Mouse (Mus musculus) cerebellum, postnatal 36 days (tissue): ENCODE results near the gene Lgals12.

Source experiments
- DNase-seq, 2 experiments: peaks; one replicate each; pipeline ENCODE4 v3.0.0; 2021 to 2022; ENCODE audit warnings: mixed read lengths in 2 of 2

The Lgals12 gene

GRCm38 (mm10) chr19:7606801-7607689 lies at the start of gene Lgals12:
Gene Lgals12, minus strand, starts transcription at chr19:7607193.
- peak; percentile 8 to 12 for DNase-seq

GRCm38 (mm10) chr19:7648913-7649666 lies 42.1 kb upstream of the Lgals12 start:
- no peak for DNase-seq

GRCm38 (mm10) chr19:7633786-7634185 lies 26.8 kb upstream of the Lgals12 start:
- DNase-seq, result no peak

- DNase-seq, result no peak
Measured at GRCm38 (mm10) chr19:7633021-7633420, 26.0 kb upstream of the Lgals12 start.

GRCm38 (mm10) chr19:7617696-7618095 lies 10.7 kb upstream of the Lgals12 start:
- DNase-seq, result peak; percentile 58 to 64

GRCm38 (mm10) chr19:7617085-7617484 lies 10.1 kb upstream of the Lgals12 start:
- DNase-seq, result no peak

GRCm38 (mm10) chr19:7616231-7616930 lies 9.4 kb upstream of the Lgals12 start:
- no peak for DNase-seq

GRCm38 (mm10) chr19:7613151-7613550 lies 6.2 kb upstream of the Lgals12 start:
- DNase-seq, result no peak

- no peak for DNase-seq
Measured at GRCm38 (mm10) chr19:7611942-7612757, 5.2 kb upstream of the Lgals12 start, which contains the start of gene Hrasls5. Gene Hrasls5, plus strand, starts transcription at chr19:7612541.

GRCm38 (mm10) chr19:7607690-7608201 lies 753 bp upstream of the Lgals12 start:
- DNase-seq, result no peak

GRCm38 (mm10) chr19:7605930-7606783 lies 836 bp downstream of the Lgals12 start:
- peak; percentile 34 to 48 for DNase-seq

- no peak for DNase-seq
Measured at GRCm38 (mm10) chr19:7605013-7605412, 2.0 kb downstream of the Lgals12 start.

- no peak for DNase-seq
Measured at GRCm38 (mm10) chr19:7604107-7604506, 2.9 kb downstream of the Lgals12 start.

GRCm38 (mm10) chr19:7601551-7601950 lies 5.4 kb downstream of the Lgals12 start:
- DNase-seq, result no peak

- no peak for DNase-seq
Measured at GRCm38 (mm10) chr19:7598481-7598880, 8.5 kb downstream of the Lgals12 start.

- no peak for DNase-seq
Measured at GRCm38 (mm10) chr19:7595534-7595933, 11.5 kb downstream of the Lgals12 start.

GRCm38 (mm10) chr19:7592018-7592417 lies 15.0 kb downstream of the Lgals12 start:
- DNase-seq, result no peak

- DNase-seq, result no peak
Measured at GRCm38 (mm10) chr19:7590795-7591194, 16.2 kb downstream of the Lgals12 start.

- DNase-seq, result no peak
Measured at GRCm38 (mm10) chr19:7585764-7586163, 21.2 kb downstream of the Lgals12 start.

- no peak for DNase-seq
Measured at GRCm38 (mm10) chr19:7585279-7585678, 21.7 kb downstream of the Lgals12 start.

- no peak for DNase-seq
Measured at GRCm38 (mm10) chr19:7583599-7583998, 23.4 kb downstream of the Lgals12 start.
